Mouse (Mus musculus) effector memory CD4-positive, alpha-beta T cell, adult 7 months (primary cell): ENCODE results near the gene Ccr9. TPM values are rescaled to one million over a fixed set of nuclear protein-coding genes. Genes with fewer than 3 reads are reported as not detected.

ENCODE experiments used
- polyA plus RNA-seq: library from polyadenylated mRNA; unstranded; fragments of 100-300 nt; shearing (Covaris generic); gene quantifications from one replicate; pipeline ENCODE4 v1.2.1, GENCODE M21; 2017

The Ccr9 gene
- polyA plus RNA-seq = 0.45 TPM

GRCm38 (mm10) chr9:123678327-123679105 lies at the start of gene Ccr9, which contains the start of gene Slc6a20a:
TSS of gene Ccr9 (plus strand) at chr9:123678439.
TSS of gene Slc6a20a (minus strand) at chr9:123678885.

GRCm38 (mm10) chr9:123632281-123632680 lies 46.0 kb upstream of the Ccr9 start, which contains the start of gene Slc6a20b:
TSS of gene Slc6a20b (minus strand) at chr9:123632565.

GRCm38 (mm10) chr9:123717186-123718008 lies 39.2 kb downstream of the Ccr9 start, which contains the start of gene Lztfl1:
TSS of gene Lztfl1 (minus strand) at chr9:123717697.

GRCm38 (mm10) chr9:123806267-123806666 lies 128.0 kb downstream of the Ccr9 start, which contains the start of gene Cxcr6:
TSS of gene Cxcr6 (plus strand) at chr9:123806475.

Other genes starting within 250 kb of the Ccr9 start
- gene Limd1, start 199.7 kb upstream of the Ccr9 start, polyA plus RNA-seq = 66.8 TPM
- gene Sacm1l, start 148.7 kb upstream of the Ccr9 start, polyA plus RNA-seq = 62.0 TPM
- 0.23 TPM for gene Slc6a20b, start 45.9 kb upstream of the Ccr9 start, polyA plus RNA-seq
- 0.15 TPM for gene Slc6a20a, start 446 bp downstream of the Ccr9 start, polyA plus RNA-seq
- 15.2 TPM for gene Lztfl1, start 39.3 kb downstream of the Ccr9 start, polyA plus RNA-seq
- 300 TPM for gene Cxcr6, start 128.0 kb downstream of the Ccr9 start, polyA plus RNA-seq
- 33.4 TPM for gene Fyco1, start 173.5 kb downstream of the Ccr9 start, polyA plus RNA-seq
- gene Xcr1, start 183.6 kb downstream of the Ccr9 start, polyA plus RNA-seq = 2.0 TPM